Mouse (Mus musculus) frontal cortex, adult 2 months (tissue): ENCODE data around the gene Fam19a1. TPM values are rescaled to one million over a fixed set of nuclear protein-coding genes. Genes with fewer than 3 reads are reported as not detected.

Experiments used
- DNase-seq, 2 experiments: peaks; one replicate each; pipeline ENCODE4 v3.0.0; 2022; ENCODE audit warnings: low spot score in 1 of 2; ENCODE audit errors: extremely low spot score in 1 of 2
- polyA plus RNA-seq: library from polyadenylated mRNA; depleted of rRNA; stranded (reverse); fragments of >200 nt; gene quantifications from 2 replicates; pipeline ENCODE4 v1.2.3, GENCODE M21; 2012

Fam19a1 gene
- polyA plus RNA-seq, 1 experiment: 16.8 TPM

- peak in 1 of 2 experiments; percentile 57 for DNase-seq
These were observed 319.4 kb downstream of the Fam19a1 start for GRCm38 (mm10) chr6:96432397-96432796.

DNA sequence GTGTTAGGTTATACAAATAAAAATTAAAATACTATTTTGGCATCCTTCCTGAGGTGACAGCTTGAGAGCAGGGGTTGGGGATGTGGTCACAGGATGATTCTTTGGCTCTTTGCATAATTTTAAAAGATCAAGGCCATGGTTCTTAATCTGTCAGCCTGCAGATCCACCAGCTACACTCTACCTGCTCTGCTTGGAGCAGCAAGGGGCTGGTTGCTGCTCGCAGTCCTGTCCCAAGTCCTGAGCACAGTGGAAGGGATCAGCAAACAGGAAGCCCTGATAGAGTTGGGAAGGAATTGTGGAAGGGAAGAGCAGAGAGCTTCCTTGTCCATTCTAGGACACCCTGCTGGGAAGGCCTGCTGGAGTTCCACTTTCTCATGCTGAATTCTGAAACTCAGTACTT, 320.9 kb downstream of the Fam19a1 start:
- DNase-seq: no peak

- no peak for DNase-seq
These were observed 322.6 kb downstream of the Fam19a1 start for GRCm38 (mm10) chr6:96435545-96435944.

DNA sequence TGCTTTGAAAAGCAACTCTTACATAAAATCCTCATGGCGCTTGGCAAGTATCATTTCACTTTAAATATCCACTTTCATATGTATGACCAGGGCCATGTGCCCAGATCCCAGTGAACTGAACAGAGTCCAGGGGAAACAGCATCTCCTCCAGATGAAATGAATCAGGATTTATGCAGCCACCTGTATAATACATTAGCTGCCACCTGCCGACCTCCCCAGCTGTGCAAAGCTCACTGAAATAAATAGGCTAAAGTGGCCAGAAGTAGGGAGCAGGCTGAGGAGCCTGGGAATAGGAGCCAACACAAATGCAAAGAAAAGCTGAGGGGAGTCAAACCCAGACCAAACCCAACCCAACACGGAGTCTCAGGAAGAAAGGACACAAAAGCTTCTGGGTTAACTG, 324.9 kb downstream of the Fam19a1 start:
- DNase-seq: no peak

GRCm38 (mm10) chr6:96439419-96439818, 326.5 kb downstream of the Fam19a1 start:
- DNase-seq: no peak

DNA sequence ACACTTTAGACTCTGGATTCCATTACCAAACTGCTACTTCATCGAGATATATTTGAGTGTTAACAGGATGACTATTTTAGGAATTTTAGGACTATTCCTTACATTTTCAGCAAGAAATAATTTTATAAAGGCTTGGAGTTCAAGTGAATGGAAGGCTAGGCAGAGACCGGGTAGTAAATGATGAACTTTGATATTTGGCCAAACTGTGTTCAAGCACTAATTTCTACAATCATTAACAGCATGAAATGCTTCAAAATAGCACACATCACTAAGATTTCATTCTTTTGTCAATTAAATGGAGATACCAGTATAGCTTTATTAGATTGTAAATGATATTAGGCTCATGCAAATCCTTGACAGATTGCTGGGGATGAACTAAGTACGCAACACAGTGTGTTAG, 329.0 kb downstream of the Fam19a1 start:
- DNase-seq: no peak

- DNase-seq: no peak
These were observed 334.5 kb downstream of the Fam19a1 start for GRCm38 (mm10) chr6:96447466-96447865.

DNA sequence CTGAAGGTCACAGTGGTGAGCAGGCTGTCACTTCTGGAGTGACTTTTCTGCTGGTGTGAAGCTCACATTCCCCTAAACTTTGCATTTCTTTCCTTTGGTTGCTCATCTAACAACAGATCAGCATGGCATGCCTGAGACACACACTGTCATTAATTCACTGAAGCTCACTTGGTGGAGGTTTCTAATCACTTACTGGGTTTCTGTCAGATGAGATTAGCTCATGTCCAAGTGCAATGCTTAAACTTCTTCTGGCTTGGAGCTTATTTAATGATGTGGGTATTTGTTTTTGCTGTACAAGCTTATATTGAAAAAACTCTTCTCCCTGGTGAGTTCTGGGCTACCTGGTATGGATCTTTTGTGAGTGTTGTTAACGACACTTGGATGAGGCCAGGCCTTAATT, 343.3 kb downstream of the Fam19a1 start:
- DNase-seq: no peak

DNA sequence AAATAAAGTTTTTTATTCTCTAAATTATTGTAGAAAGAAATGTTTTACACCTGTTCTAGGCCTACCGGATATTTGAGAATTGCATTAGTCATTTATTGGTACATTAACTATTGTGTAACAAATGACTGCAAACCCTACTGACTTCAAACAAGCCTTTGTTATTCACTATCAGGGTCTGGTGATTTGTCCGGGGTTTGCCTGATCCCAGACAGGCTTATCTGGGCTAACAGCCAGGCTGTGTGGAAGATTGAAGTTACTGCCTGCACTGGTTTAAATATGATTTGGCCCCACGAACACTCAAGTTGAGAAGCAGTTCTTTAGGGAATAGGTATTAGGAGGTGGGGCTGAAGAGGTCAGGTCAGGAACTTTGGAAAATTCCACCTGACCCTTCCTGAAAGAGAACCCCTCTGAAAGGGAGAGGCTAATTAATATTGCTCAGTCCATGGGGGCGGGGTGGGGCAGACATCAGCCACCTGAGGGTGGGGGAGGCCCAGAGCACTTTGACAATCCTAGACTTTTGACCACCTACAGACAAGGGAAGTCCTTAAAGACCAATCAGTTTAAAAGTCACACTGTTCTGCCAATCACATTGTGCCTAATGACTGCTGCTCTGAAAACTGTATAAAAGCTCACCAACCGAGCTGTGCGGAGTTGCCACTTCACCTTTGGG, 344.8 kb downstream of the Fam19a1 start:
- DNase-seq: no peak

- DNase-seq: no peak
These were observed 346.1 kb downstream of the Fam19a1 start for GRCm38 (mm10) chr6:96459041-96459440.

DNA sequence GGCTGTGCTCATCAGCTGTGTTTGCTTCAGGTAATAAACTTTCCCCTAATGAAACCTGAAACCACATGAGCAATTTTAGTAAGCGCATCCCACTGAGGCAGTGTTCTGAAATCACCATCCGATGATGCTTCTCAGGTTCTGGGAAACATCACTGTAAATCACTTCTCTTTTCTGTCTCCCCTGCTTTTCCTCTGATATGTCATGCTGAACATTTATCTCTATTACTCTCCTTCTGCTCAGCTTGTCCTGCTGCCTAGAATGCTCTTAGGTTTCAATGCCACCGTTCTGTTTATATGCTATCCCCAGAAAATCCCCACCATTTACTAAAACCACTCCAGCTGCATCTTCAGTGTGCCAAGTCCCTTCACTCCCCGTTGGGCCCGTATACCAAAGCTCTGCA, 386.5 kb downstream of the Fam19a1 start:
- DNase-seq: no peak

DNA sequence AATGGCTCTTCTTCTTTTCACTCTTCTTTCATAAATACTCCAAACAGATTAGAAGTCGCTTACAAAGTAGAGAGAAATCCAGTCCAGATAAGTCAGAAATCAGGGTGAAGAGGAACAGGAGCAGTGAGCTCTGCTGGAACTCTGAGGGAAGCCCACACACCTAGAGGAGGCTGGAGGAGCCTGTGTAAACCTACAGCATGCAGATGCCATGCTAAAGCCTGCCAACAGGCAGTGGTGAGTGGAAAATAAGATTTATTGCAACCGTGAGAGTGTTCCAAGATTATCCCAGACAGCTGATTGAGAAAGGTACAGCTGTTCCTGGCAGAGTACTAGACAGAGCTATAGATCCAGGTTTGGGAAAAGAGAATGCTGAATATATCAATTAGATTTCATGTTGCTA, 428.6 kb downstream of the Fam19a1 start:
- peak; percentile 23 to 42 for DNase-seq

DNA sequence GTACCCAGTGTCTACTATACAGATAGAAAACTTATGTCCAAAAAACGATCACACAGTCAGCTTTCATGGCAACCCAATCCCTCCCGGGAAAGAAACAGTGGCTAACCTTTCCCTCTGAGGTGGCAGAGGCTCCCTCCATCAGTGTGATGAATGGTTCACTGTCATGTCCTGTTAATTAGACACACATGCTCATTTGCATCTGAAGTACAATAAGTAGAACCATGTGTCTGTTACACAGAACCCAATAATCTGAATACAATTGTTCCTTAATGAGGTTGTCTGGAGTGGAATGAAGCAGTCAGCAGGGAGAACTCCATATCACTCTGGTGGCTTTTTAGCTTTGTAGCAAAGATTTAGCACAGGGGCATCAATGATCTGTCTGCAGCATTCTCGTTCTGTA, 431.9 kb downstream of the Fam19a1 start:
- DNase-seq: no peak

DNA sequence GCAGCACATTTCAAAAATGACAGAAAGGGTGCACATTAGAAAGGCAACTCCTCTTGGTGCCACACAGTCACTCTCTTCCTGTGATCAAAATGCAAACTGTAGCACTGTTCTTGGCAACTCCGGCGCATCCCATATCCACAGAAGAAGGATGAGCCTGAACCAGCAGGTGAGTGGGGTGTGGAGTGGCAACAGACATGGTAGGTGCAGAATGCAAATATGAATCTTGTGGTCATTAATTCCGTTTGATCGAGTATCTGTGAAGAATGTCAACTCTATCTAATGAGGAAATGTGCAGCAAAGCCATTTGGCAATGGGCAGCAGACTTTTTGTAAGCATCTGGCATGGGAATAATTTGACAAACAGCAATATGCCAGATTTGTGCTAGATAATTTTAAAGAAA, 437.5 kb downstream of the Fam19a1 start:
- no peak for DNase-seq

- no peak for DNase-seq
These were observed 465.7 kb downstream of the Fam19a1 start for GRCm38 (mm10) chr6:96578649-96579048.

- no peak for DNase-seq
These were observed 467.8 kb downstream of the Fam19a1 start for GRCm38 (mm10) chr6:96580726-96581125.

GRCm38 (mm10) chr6:96581187-96581586, 468.2 kb downstream of the Fam19a1 start:
- no peak for DNase-seq

GRCm38 (mm10) chr6:96587427-96587826, 474.5 kb downstream of the Fam19a1 start:
- DNase-seq: no peak

DNA sequence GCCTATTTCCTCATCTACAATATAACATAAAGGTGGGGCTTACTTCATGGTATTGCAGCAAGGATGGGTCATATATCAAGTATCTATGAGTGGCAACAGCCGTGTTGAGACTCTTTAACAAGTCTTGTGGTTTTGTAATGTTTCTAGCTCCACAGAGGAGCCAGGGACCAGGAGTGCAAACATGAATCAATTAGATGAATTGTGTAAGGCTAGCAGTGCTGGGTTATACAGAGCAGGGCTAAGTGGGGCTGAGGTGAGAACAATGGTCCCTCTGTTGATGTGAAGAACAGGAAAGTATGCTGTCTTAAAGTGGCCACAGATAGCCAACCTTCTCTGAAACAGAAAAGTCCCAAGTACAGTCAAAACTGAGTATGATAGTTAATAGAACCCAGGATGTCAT, 480.1 kb downstream of the Fam19a1 start:
- no peak for DNase-seq

DNA sequence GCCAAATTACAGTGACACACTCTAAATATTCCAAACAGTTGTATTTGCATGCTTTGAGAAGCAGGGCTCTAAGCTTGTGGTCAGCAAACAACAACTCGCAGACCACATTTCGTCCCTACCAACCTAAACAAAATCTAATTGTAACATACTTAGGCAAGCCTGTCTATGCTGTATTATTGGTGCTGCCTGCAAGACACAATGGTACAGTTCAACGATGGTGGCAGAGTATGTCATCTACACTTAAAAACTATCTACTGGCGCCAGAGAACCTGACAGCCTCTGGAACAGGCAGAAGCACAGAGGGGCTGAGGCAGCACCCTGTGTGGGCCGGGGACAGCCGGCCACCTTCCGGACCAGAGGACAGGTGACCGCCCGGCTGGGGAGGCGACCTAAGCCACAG, 482.2 kb downstream of the Fam19a1 start:
- no peak for DNase-seq

DNA sequence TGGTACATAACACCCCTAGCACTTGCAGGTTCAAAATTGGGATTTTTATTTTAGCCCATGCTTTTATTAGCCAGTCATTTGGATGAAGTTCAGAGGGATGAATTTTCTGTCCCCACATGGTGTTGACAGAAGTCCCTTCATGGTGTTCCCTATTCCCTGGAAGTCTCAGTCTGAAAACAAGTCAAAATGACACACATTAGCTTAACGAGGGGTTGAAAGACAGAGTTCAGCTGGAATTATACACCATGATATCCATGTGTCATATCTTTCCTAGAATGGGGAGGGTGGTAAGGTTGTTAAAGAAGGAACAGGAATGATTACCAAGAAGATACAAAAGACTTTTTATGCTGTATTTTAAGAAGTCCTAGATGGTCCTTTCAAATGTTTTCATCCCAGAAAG, 511.2 kb downstream of the Fam19a1 start:
- DNase-seq: no peak

DNA sequence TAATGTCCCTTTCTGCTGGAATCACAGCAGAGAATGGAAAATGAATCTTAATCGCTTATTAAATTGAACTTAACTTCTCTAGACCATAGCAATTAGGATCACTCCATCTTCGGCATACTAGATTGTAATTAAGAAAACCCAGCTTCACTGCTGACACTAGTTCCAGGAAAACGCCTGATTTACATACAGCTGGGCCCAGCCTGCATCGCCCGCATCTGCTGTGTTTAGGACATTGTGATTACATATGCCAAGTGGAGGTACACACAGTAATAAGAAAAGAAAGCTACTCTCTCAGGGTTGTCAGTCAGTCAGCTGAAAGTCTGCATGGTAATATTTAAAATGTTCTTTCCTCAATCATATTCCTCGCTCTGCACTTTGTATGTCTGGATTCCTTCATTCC, 518.6 kb downstream of the Fam19a1 start:
- no peak for DNase-seq

- peak in 1 of 2 experiments; percentile 32 for DNase-seq
These were observed 519.3 kb downstream of the Fam19a1 start for GRCm38 (mm10) chr6:96632243-96632642.
